Mouse (Mus musculus) spleen, adult 2 months (tissue): Measurements from ENCODE around the gene Cpxm1.

ENCODE experiments used
- CTCF ChIP-seq: fragments of 200-500 bp; IDR thresholded peaks from 2 replicates; pipeline ENCODE4 v1.5.1; 2011; ENCODE audit warnings: mild to moderate bottlenecking, inconsistent platforms; ENCODE audit not compliant: insufficient read depth, insufficient read length, insufficient replicate concordance; ENCODE audit errors: extremely low read depth
- POLR2A ChIP-seq: fragments of 200-500 bp; IDR thresholded peaks from 2 replicates; pipeline ENCODE4 v1.6.1; 2011; ENCODE audit warnings: low read depth, low read length, inconsistent platforms

DNA sequence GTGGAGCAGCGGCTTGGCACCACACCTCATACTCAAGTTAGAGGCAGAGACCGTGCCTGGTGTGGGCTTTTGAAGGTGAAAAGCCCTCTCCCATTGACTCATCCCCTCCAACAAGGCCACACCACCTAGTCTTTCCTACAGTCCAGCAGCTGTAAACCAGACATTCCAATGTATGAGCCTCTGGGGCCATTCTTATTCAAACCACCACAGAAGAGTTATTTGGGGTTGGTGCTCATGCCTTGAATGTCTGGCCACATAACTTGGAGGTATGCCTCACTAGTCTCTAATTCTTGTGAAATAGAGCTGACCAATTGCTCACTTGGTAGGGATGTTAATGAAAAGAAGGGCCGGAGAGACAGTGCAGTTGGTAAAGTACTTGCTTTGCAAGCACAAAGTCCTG, 47.0 kb downstream of the Cpxm1 start:
- no peak for TF ChIP-seq POLR2A
- no peak for TF ChIP-seq CTCF
